Mouse (Mus musculus) large intestine, adult 2 months (tissue): ENCODE data around the gene Krtap16-1. TPM values are rescaled to one million over a fixed set of nuclear protein-coding genes. Genes with fewer than 3 reads are reported as not detected.

ENCODE experiments used
- DNase-seq: peaks from one replicate; pipeline ENCODE4 v3.0.0-alpha.2; 2012; ENCODE audit warnings: low read depth, low spot score
- WGBS: fragments of 180-500 bp; shearing (Covaris S2); methylation state at CpG from one replicate; pipeline ENCODE4 v1.1.7; 2018; 5-methylcytosine and 5-hydroxymethylcytosine counted together
- polyA plus RNA-seq: library from polyadenylated mRNA; depleted of rRNA; stranded (reverse); fragments of >200 nt; gene quantifications from 2 replicates; pipeline ENCODE4 v1.2.3, GENCODE M21; 2012; rRNA removed

The Krtap16-1 gene
- polyA plus RNA-seq, 1 experiment, result not detected

DNA sequence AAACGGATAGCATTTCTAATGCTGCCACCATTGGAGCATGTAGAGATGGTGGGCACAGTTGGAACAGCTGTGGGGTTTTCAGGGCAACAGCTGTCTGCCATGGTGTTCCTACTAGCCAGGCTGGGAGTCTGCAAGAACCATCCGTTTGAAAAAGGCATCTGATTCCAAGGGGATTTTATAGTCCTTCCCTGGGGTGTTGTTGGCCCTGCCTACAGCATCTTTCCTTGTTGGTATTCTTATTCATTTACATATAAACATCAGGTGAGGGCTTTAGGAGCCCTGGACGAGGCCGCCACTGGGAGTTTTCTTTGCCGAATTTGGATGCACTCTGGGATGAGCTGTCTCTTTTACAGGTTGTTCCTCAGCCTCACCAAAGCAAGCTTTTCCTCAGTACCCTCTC is 7.4 kb downstream of the Krtap16-1 start, which contains the start of gene Krtap29-1:
Krtap29-1 (minus strand) TSS at position 101 of the 400 bp plus-strand sequence.
- no peak for DNase-seq
- 64% methylated on average over 5 of the region's 5 CpGs for WGBS

- 16% methylated on average over 2 of the region's 2 CpGs for WGBS
- DNase-seq, result no peak
These were observed 20.4 kb downstream of the Krtap16-1 start for GRCm38 (mm10) chr11:99965961-99966360.

DNA sequence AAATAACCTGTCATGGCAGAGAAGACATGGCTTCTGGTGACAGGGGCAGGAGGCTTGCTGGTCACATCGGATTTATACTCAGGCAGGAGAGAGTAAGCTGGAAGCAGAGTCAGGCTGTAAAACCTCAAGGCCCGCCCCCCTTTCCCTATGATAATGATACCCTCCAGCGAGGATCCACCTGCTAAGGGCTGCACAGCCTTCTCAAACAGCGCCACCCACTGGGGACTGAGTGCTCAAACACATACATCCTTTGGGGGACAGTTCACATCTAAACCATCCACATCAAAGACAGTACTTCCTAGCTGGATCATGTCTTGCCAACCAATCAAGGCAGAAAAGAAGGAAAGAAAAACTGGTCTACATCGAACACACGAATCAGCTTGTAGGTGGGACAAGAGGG is 22.2 kb downstream of the Krtap16-1 start:
- 56% methylated on average over 6 of the region's 6 CpGs for WGBS
- DNase-seq, result no peak

- 91% methylated on average over 2 of the region's 2 CpGs for WGBS
- no peak for DNase-seq
These were observed 38.2 kb downstream of the Krtap16-1 start, which contains the start of gene Krtap9-5 for GRCm38 (mm10) chr11:99948175-99948574. Krtap9-5 (plus strand) TSS chr11:99948475.

DNA sequence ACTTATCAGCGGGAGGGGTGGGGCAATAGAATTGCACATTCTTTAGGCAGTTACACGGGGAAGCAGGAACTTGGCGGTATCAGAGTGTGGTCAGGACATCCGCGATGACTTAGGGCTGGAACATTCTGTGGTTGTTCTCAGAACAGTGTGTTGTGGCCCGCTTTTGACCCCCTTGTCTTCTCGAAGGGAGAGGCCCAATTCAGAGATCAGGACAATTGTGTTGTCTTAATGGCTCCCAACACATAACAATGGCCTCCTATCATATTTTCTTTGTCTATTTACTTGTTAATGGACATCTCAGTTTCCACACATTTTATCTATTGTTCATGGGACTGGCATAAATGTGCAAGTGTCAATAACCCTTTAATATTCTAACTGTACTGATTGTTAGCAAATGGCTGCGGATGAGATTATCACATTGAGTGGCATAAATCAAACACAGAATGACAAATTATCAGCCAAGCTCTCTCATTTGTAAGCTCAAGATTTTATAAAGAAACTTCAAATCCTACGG is 48.6 kb downstream of the Krtap16-1 start:
- WGBS, result 76% methylated on average over 9 of the region's 9 CpGs
- no peak for DNase-seq

- no peak for DNase-seq
- 78% methylated on average over 1 of the region's 1 CpGs for WGBS
These were observed 50.4 kb downstream of the Krtap16-1 start, which contains the start of gene Krtap31-2 for GRCm38 (mm10) chr11:99935991-99936390. Krtap31-2 (plus strand) TSS chr11:99936291.

Other genes with a start within 250 kb of the Krtap16-1 start
- not detected in 2 replicates for gene Gm11595, start 213.7 kb downstream of the Krtap16-1 start, polyA plus RNA-seq
- gene Krtap4-8, start 205.9 kb downstream of the Krtap16-1 start, polyA plus RNA-seq, result not detected in 2 replicates
- not detected in 2 replicates for gene Krtap4-9, start 201.4 kb downstream of the Krtap16-1 start, polyA plus RNA-seq
- gene Gm11596, start 193.1 kb downstream of the Krtap16-1 start, polyA plus RNA-seq, result not detected in 2 replicates
- not detected in 2 replicates for gene Gm11569, start 187.7 kb downstream of the Krtap16-1 start, polyA plus RNA-seq
- gene Gm11554, start 182.2 kb downstream of the Krtap16-1 start, polyA plus RNA-seq, result not detected in 2 replicates
- not detected in 2 replicates for gene Krtap4-13, start 176.7 kb downstream of the Krtap16-1 start, polyA plus RNA-seq
- not detected in 2 replicates for gene Gm11564, start 170.9 kb downstream of the Krtap16-1 start, polyA plus RNA-seq
- gene 2300003K06Rik, start 148.5 kb downstream of the Krtap16-1 start, polyA plus RNA-seq, result not detected in 2 replicates
- 0.11 and 0.33 TPM in 2 replicates for gene Krtap4-16, start 135.0 kb downstream of the Krtap16-1 start, polyA plus RNA-seq
- not detected in 2 replicates for gene Gm11568, start 128.7 kb downstream of the Krtap16-1 start, polyA plus RNA-seq
- not detected in 2 replicates for gene Gm11559, start 122.1 kb downstream of the Krtap16-1 start, polyA plus RNA-seq
- not detected in 2 replicates for gene Krtap9-1, start 113.2 kb downstream of the Krtap16-1 start, polyA plus RNA-seq
- gene Gm11567, start 107.4 kb downstream of the Krtap16-1 start, polyA plus RNA-seq, result not detected in 2 replicates
- not detected in 2 replicates for gene Krtap31-1, start 78.7 kb downstream of the Krtap16-1 start, polyA plus RNA-seq
- gene Gm11565, start 71.8 kb downstream of the Krtap16-1 start, polyA plus RNA-seq, result not detected in 2 replicates
- not detected in 2 replicates for gene Krtap31-2, start 50.3 kb downstream of the Krtap16-1 start, polyA plus RNA-seq
- not detected in 2 replicates for gene Krtap9-5, start 38.1 kb downstream of the Krtap16-1 start, polyA plus RNA-seq
- not detected in 2 replicates for gene Krtap29-1, start 7.5 kb downstream of the Krtap16-1 start, polyA plus RNA-seq
- gene Krtap17-1, start 7.4 kb upstream of the Krtap16-1 start, polyA plus RNA-seq, result not detected in 2 replicates
- gene Krt33a, start 29.6 kb upstream of the Krtap16-1 start, polyA plus RNA-seq, result not detected in 2 replicates
- gene Krt33b, start 43.3 kb upstream of the Krtap16-1 start, polyA plus RNA-seq, result not detected in 2 replicates
- not detected in 2 replicates for gene Krt34, start 55.0 kb upstream of the Krtap16-1 start, polyA plus RNA-seq
- gene Krt31, start 64.0 kb upstream of the Krtap16-1 start, polyA plus RNA-seq, result 0.19 and 0.25 TPM in 2 replicates
- 0.11 and 0.25 TPM in 2 replicates for gene Krt32, start 101.6 kb upstream of the Krtap16-1 start, polyA plus RNA-seq
- 0.12 and 0.55 TPM in 2 replicates for gene Krt35, start 109.6 kb upstream of the Krtap16-1 start, polyA plus RNA-seq
- 0.11 TPM in 1 of 2 replicates, not detected in the other for gene Krt36, start 119.0 kb upstream of the Krtap16-1 start, polyA plus RNA-seq
- gene Krt13, start 135.0 kb upstream of the Krtap16-1 start, polyA plus RNA-seq, result 0.16 TPM in 1 of 2 replicates, not detected in the other
- gene Krt15, start 149.3 kb upstream of the Krtap16-1 start, polyA plus RNA-seq, result 0.26 and 0.36 TPM in 2 replicates
- gene Krt19, start 162.1 kb upstream of the Krtap16-1 start, polyA plus RNA-seq, result 2,546 and 2,690 TPM in 2 replicates
- gene Krt9, start 206.6 kb upstream of the Krtap16-1 start, polyA plus RNA-seq, result not detected in 2 replicates
- gene Krt14, start 221.0 kb upstream of the Krtap16-1 start, polyA plus RNA-seq, result 0.16 TPM in 1 of 2 replicates, not detected in the other